Mouse (Mus musculus) small intestine, adult 2 months (tissue): Measurements from ENCODE around the gene R3hdm1. TPM values are rescaled to one million over a fixed set of nuclear protein-coding genes. Genes with fewer than 3 reads are reported as not detected.

Source experiments
- H3K27ac ChIP-seq: fragments of 200-500 bp; 2 replicates; pipeline ENCODE4 v1.5.1; 2012; ENCODE audit warnings: low read depth, low read length, control low read depth, inconsistent platforms; ENCODE audit not compliant: insufficient read depth
- H3K27me3 ChIP-seq: fragments of 200-500 bp; 2 replicates; pipeline ENCODE4 v1.6.1; 2012; ENCODE audit warnings: mild to moderate bottlenecking, moderate library complexity, low read length, inconsistent platforms; ENCODE audit not compliant: control insufficient read depth, insufficient read depth
- H3K36me3 ChIP-seq: fragments of 200-500 bp; 2 replicates; pipeline ENCODE4 v1.6.1; 2012; ENCODE audit warnings: mild to moderate bottlenecking, low read length, control low read depth, inconsistent platforms; ENCODE audit not compliant: control insufficient read depth, insufficient read depth
- H3K4me1 ChIP-seq: fragments of 200-500 bp; 2 replicates; pipeline ENCODE4 v1.6.1; 2012; ENCODE audit warnings: low read length, inconsistent platforms, mixed read lengths; ENCODE audit not compliant: control insufficient read depth, insufficient read depth, insufficient read length
- H3K4me3 ChIP-seq: fragments of 200-500 bp; 2 replicates; pipeline ENCODE4 v1.5.1; 2012; ENCODE audit warnings: low read depth, mild to moderate bottlenecking, control low read depth, inconsistent platforms, low read length, moderate library complexity
- CTCF ChIP-seq: fragments of 200-500 bp; IDR thresholded peaks from 2 replicates; pipeline ENCODE4 v1.5.1; 2012; ENCODE audit warnings: low read depth, mild to moderate bottlenecking, control low read depth, inconsistent platforms, low read length, moderate library complexity, mixed read lengths; ENCODE audit not compliant: insufficient replicate concordance, insufficient read length; ENCODE audit errors: extremely low read depth
- POLR2A ChIP-seq: fragments of 200-500 bp; IDR thresholded peaks from 2 replicates; pipeline ENCODE4 v1.6.1; 2012; ENCODE audit warnings: low read depth, mild to moderate bottlenecking, control low read depth, inconsistent platforms, low read length, moderate library complexity
- WGBS: fragments of 180-500 bp; shearing (Covaris S2); methylation state at CpG from one replicate; pipeline ENCODE4 v1.1.7; 2018; 5-methylcytosine and 5-hydroxymethylcytosine counted together
- polyA plus RNA-seq: library from polyadenylated mRNA; depleted of rRNA; stranded (reverse); fragments of >200 nt; gene quantifications from 2 replicates; pipeline ENCODE4 v1.2.3, GENCODE M21; 2012

The R3hdm1 gene
- polyA plus RNA-seq, 1 experiment, result 39.6 TPM

DNA sequence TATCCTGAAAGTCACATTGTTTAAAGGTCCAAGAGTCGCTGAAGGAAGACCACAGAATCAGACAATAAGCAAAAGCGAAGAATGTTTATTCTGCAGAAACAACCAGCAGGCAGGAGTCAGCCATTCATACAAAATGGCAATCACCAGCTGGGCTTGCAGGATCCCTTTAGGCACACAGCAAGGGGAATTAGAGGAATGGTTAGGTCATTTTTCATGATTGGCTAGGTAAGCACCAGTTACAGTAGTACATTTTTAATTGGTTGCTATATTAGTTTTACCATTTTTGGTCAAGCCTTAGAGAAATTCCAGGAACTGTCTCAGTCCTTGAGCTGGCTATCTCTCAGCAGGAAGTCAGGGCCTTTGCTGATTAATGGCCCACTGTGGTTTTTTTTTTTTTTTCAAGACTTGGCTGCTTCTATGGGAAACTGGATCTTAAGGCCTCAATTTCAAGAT, 34.1 kb upstream of the R3hdm1 start:
- no peaks in the 10 kb centered on the region for H3K4me1 ChIP-seq
- no peaks in the 10 kb centered on the region for H3K36me3 ChIP-seq
- WGBS, result 73% methylated on average over 2 of the region's 2 CpGs
- H3K27ac ChIP-seq, result no peak overlapping the region
- TF ChIP-seq POLR2A (no peak), CTCF (no peak)
- no peaks in the 10 kb centered on the region for H3K27me3 ChIP-seq
- no peak overlapping the region for H3K4me3 ChIP-seq

DNA sequence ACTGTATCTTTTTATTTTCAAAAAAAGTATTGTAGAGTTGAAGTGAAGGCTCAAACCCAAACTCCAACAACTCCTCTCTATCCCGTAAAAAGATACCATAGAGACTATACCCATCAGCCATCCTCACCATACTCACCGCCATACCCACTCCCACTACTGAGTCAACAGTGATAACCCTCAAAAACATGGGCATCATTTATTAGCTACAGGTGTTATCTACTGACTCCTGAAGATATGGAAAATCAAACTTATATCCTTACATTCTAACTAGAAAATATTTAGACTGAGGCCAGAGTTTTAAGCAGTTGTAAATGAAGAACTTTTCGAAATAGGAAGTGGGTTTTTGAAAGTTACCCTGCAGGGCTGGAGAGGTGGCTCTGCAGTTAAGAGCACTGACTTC, 33.1 kb upstream of the R3hdm1 start:
- Histone ChIP-seq H3K36me3 (no peaks in the 10 kb centered on the region), H3K27me3 (no peaks in the 10 kb centered on the region), H3K4me3 (no peak overlapping the region), H3K27ac (no peak overlapping the region), H3K4me1 (no peaks in the 10 kb centered on the region)
- 92% methylated on average over 3 of the region's 3 CpGs for WGBS
- TF ChIP-seq CTCF (no peak), POLR2A (no peak)

- no peak overlapping the region for H3K4me3 ChIP-seq
- no peaks in the 10 kb centered on the region for H3K4me1 ChIP-seq
- H3K36me3 ChIP-seq, result no peaks in the 10 kb centered on the region
- TF ChIP-seq POLR2A, result no peak
- H3K27me3 ChIP-seq, result no peaks in the 10 kb centered on the region
- 94% methylated on average over 6 of the region's 6 CpGs for WGBS
- no peak overlapping the region for H3K27ac ChIP-seq
Observed at GRCm38 (mm10) chr1:128073051-128073450, 30.1 kb upstream of the R3hdm1 start.

DNA sequence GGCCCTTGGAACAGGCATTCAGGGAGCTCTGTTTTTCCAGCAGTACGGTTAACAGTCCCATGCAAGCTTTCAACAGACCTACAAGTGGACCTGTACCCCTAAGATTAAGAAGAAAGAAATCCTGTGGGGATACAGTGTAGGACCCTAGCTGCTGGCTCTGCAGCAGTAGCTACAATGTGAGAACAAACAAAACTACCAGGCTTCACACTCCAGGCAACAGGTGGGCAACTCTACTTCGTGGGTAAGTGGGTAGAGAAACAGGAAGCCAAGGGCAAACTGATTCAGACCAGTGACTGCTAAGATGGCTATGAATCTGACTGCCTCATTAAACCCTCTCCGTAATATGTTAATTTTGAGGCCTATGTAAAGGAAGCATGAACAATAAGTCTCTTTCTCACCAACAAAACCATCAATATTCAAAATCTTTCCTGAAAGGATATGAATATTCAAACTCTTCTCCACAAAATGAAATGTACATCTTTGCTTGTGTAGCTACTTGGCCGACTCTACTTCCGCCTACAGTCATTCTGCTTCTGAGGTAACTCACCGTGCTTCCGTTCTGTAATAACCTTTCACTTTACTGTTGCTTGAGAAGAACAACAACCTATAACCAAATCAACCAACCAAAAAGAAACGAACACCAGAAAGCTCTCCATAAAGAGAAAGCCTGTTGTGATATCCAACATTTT, 26.2 kb upstream of the R3hdm1 start:
- TF ChIP-seq POLR2A (no peak), CTCF (no peak)
- H3K27me3 ChIP-seq, result no peaks in the 10 kb centered on the region
- H3K4me1 ChIP-seq, result peaks cover 5% of the 10 kb centered on the region
- no peak overlapping the region for H3K27ac ChIP-seq
- whole genome bisulfite sequencing, result 89% methylated on average over 8 of the region's 8 CpGs
- H3K4me3 ChIP-seq, result no peak overlapping the region
- no peaks in the 10 kb centered on the region for H3K36me3 ChIP-seq

- no peaks in the 10 kb centered on the region for H3K27me3 ChIP-seq
- 92% methylated on average over 2 of the region's 2 CpGs for WGBS
- no peaks in the 10 kb centered on the region for H3K36me3 ChIP-seq
- TF ChIP-seq CTCF (no peak), POLR2A (no peak)
- peaks cover 7% of the 10 kb centered on the region for H3K4me1 ChIP-seq
- H3K27ac ChIP-seq, result no peak overlapping the region
- H3K4me3 ChIP-seq, result no peak overlapping the region
Observed at GRCm38 (mm10) chr1:128077788-128078187, 25.3 kb upstream of the R3hdm1 start.

DNA sequence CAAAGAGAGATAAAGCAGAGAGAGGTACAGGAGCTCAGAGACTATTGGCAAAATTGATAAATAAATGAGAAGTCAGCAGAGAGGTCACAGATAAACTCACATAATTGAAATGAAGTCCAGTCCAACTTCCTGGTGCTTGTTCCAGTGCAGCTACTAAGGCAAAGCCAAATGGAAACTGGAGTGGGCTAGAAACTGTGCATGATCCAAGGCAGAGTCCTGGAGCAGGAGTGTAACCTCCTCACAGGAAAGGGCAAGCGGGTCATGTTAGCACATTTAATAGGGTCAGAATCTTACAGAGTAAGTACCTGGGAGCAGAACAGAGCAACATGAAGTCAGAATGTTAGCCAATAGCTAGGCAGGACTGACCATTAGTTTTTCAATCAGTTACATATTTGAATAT, 24.5 kb upstream of the R3hdm1 start:
- TF ChIP-seq CTCF, result no peak
- no peak for TF ChIP-seq POLR2A
- Histone ChIP-seq H3K4me1 (peaks cover 8% of the 10 kb centered on the region), H3K27me3 (no peaks in the 10 kb centered on the region), H3K4me3 (no peak overlapping the region), H3K36me3 (no peaks in the 10 kb centered on the region), H3K27ac (no peak overlapping the region)
- 97% methylated on average over 1 of the region's 1 CpGs for WGBS

- no peak overlapping the region for H3K27ac ChIP-seq
- TF ChIP-seq POLR2A (no peak), CTCF (no peak)
Observed at GRCm38 (mm10) chr1:128080936-128081696, 22.0 kb upstream of the R3hdm1 start.

GRCm38 (mm10) chr1:128081873-128082272, 21.2 kb upstream of the R3hdm1 start:
- Histone ChIP-seq H3K36me3 (no peaks in the 10 kb centered on the region), H3K4me3 (no peak overlapping the region), H3K27me3 (no peaks in the 10 kb centered on the region), H3K27ac (no peak overlapping the region), H3K4me1 (peaks cover 10% of the 10 kb centered on the region)
- TF ChIP-seq POLR2A (no peak), CTCF (no peak)
- WGBS, result 45% methylated on average over 7 of the region's 7 CpGs

More at GRCm38 (mm10) chr1:128080936-128081696, 22.0 kb upstream of the R3hdm1 start:
- H3K4me1 ChIP-seq, result peaks cover 10% of the 10 kb centered on the region
- H3K36me3 ChIP-seq, result no peaks in the 10 kb centered on the region
- no peak overlapping the region for H3K4me3 ChIP-seq
- no peaks in the 10 kb centered on the region for H3K27me3 ChIP-seq
- WGBS, result 31% methylated on average over 5 of the region's 5 CpGs
